Mouse (Mus musculus) kidney, embryonic 16.5 days (tissue): ENCODE results near the gene Rapgef3. TPM values are rescaled to one million over a fixed set of nuclear protein-coding genes. Genes with fewer than 3 reads are reported as not detected.
A peak's percentile ranks its signal among the peaks of the same experiment; 100 is the strongest.

Source experiments
- ATAC-seq: fragments of 200-750 bp; cut with Nextera tagmentation; 2 replicates; pipeline ENCODE4 v1.8.0; 2017; ENCODE audit warnings: moderate TSS enrichment; ENCODE audit not compliant: low FRiP score, low TSS enrichment
- H3K27ac ChIP-seq: fragments of 300-500 bp; sonication (generic); 2 replicates; pipeline ENCODE4 v1.5.1; 2014; ENCODE audit warnings: low read length
- H3K27me3 ChIP-seq: fragments of 300-500 bp; sonication (generic); 2 replicates; pipeline ENCODE4 v1.6.1; 2014; ENCODE audit warnings: low read length, control low read depth, mixed read lengths; ENCODE audit not compliant: insufficient read depth
- H3K36me3 ChIP-seq: fragments of 300-500 bp; sonication (generic); 2 replicates; pipeline ENCODE4 v1.6.1; 2014; ENCODE audit warnings: low read length, control low read depth, mixed read lengths; ENCODE audit not compliant: insufficient read depth
- H3K4me1 ChIP-seq: fragments of 300-500 bp; sonication (generic); 2 replicates; pipeline ENCODE4 v1.6.1; 2014; ENCODE audit warnings: low read length, control low read depth, mixed read lengths; ENCODE audit not compliant: insufficient read depth
- H3K4me2 ChIP-seq: fragments of 300-500 bp; sonication (generic); replicated peaks from 2 replicates; pipeline ENCODE4 v1.6.1; 2014; ENCODE audit warnings: low read depth, low read length
- H3K4me3 ChIP-seq: fragments of 300-500 bp; sonication (generic); 2 replicates; pipeline ENCODE4 v1.5.1; 2014; ENCODE audit warnings: mild to moderate bottlenecking, low read length
- H3K9ac ChIP-seq: fragments of 300-500 bp; sonication (generic); replicated peaks from 2 replicates; pipeline ENCODE4 v1.6.1; 2014; ENCODE audit warnings: low read length
- H3K9me3 ChIP-seq: fragments of 300-500 bp; sonication (generic); 2 replicates; pipeline ENCODE4 v1.6.1; 2016; ENCODE audit warnings: low read length, control low read depth
- WGBS: fragments of 180-500 bp; shearing (Covaris S2); extraction: QIAGEN DNeasy Blood & Tissue Kit; methylation state at CpG from one replicate; pipeline ENCODE4 v1.1.7; 2014; 5-methylcytosine and 5-hydroxymethylcytosine counted together
- polyA plus RNA-seq: library from polyadenylated mRNA; unstranded; fragments of >200 nt; fragmentation: Nextera tagmentation; extraction: Ambion mirVana; gene quantifications from 2 replicates; pipeline ENCODE4 v1.2.1, GENCODE M21; 2015

Gene Rapgef3
- polyA plus RNA-seq, 1 experiment from 2014 or later, result 36.3 TPM

GRCm38 (mm10) chr15:97765090-97765794 is 2.5 kb downstream of the Rapgef3 start:
- no peak for ATAC-seq
- H3K9ac ChIP-seq, result peak overlapping the region; percentile 83
- H3K27ac ChIP-seq, result peak overlapping the region; percentile 24; the same call in 1 of the 2 replicates
- H3K27me3 ChIP-seq, result peaks cover 5% of the 10 kb centered on the region; the same call in 1 of the 2 replicates
- H3K4me3 ChIP-seq, result peak overlapping the region; percentile 64
- 0 out of 2 replicates have a peak, but pooled peaks cover 2% of the 10 kb centered on the region for H3K36me3 ChIP-seq
- H3K4me1 ChIP-seq, result peaks cover 61% of the 10 kb centered on the region
- peak overlapping the region; percentile 95 for H3K4me2 ChIP-seq
- H3K9me3 ChIP-seq, result no peaks in the 10 kb centered on the region
- 28% methylated on average over 13 of the region's 13 CpGs for WGBS

GRCm38 (mm10) chr15:97764532-97764931 is 3.2 kb downstream of the Rapgef3 start:
- Histone ChIP-seq H3K27me3 (peaks cover 5% of the 10 kb centered on the region; the same call in 1 of the 2 replicates), H3K9ac (no peak overlapping the region), H3K4me1 (peaks cover 57% of the 10 kb centered on the region), H3K4me2 (no peak overlapping the region), H3K4me3 (no peak overlapping the region), H3K9me3 (no peaks in the 10 kb centered on the region), H3K27ac (0 out of 2 replicates have a peak overlapping the region, but pooled peaks have one; percentile 35), H3K36me3 (0 out of 2 replicates have a peak, but pooled peaks cover 3% of the 10 kb centered on the region)
- 83% methylated on average over 2 of the region's 2 CpGs for WGBS
- ATAC-seq, result no peak

GRCm38 (mm10) chr15:97763256-97764049 is 4.3 kb downstream of the Rapgef3 start:
- H3K9me3 ChIP-seq, result no peaks in the 10 kb centered on the region
- WGBS, result 61% methylated on average over 9 of the region's 9 CpGs
- H3K27me3 ChIP-seq, result peaks cover 5% of the 10 kb centered on the region; the same call in 1 of the 2 replicates
- peaks cover 3% of the 10 kb centered on the region; the same call in 1 of the 2 replicates for H3K36me3 ChIP-seq
- H3K27ac ChIP-seq, result no peak overlapping the region
- H3K4me2 ChIP-seq, result 0 out of 2 replicates have a peak overlapping the region, but pooled peaks have one; percentile 10
- H3K4me1 ChIP-seq, result peaks cover 51% of the 10 kb centered on the region
- H3K4me3 ChIP-seq, result no peak overlapping the region
- ATAC-seq, result no peak
- no peak overlapping the region for H3K9ac ChIP-seq

GRCm38 (mm10) chr15:97762733-97763132 is 5.0 kb downstream of the Rapgef3 start:
- 51% methylated on average over 9 of the region's 9 CpGs for WGBS
- Histone ChIP-seq H3K27ac (no peak overlapping the region), H3K36me3 (peaks cover 8% of the 10 kb centered on the region; the same call in 1 of the 2 replicates), H3K9ac (no peak overlapping the region), H3K4me1 (peaks cover 44% of the 10 kb centered on the region), H3K27me3 (peaks cover 5% of the 10 kb centered on the region; the same call in 1 of the 2 replicates), H3K4me3 (no peak overlapping the region), H3K9me3 (no peaks in the 10 kb centered on the region), H3K4me2 (0 out of 2 replicates have a peak overlapping the region, but pooled peaks have one; percentile 10)
- no peak for ATAC-seq

- Histone ChIP-seq H3K4me1 (peaks cover 35% of the 10 kb centered on the region), H3K36me3 (peaks cover 17% of the 10 kb centered on the region), H3K27ac (no peak overlapping the region), H3K27me3 (peaks cover 3% of the 10 kb centered on the region; the same call in 1 of the 2 replicates), H3K9me3 (no peaks in the 10 kb centered on the region), H3K4me3 (no peak overlapping the region), H3K9ac (no peak overlapping the region), H3K4me2 (no peak overlapping the region)
- 52% methylated on average over 13 of the region's 13 CpGs for WGBS
- 0 out of 2 replicates have a peak, but pooled peaks have one; percentile 20 for ATAC-seq
Measured at GRCm38 (mm10) chr15:97761438-97761837, 6.3 kb downstream of the Rapgef3 start.

- WGBS, result 61% methylated on average over 5 of the region's 5 CpGs
- Histone ChIP-seq H3K9me3 (no peaks in the 10 kb centered on the region), H3K4me3 (no peak overlapping the region), H3K36me3 (peaks cover 17% of the 10 kb centered on the region), H3K27me3 (no peaks in the 10 kb centered on the region), H3K4me2 (no peak overlapping the region), H3K27ac (no peak overlapping the region), H3K9ac (no peak overlapping the region), H3K4me1 (peaks cover 30% of the 10 kb centered on the region)
- no peak for ATAC-seq
Measured at GRCm38 (mm10) chr15:97760952-97761351, 6.8 kb downstream of the Rapgef3 start.

GRCm38 (mm10) chr15:97760006-97760405 is 7.8 kb downstream of the Rapgef3 start:
- no peak for ATAC-seq
- peaks cover 24% of the 10 kb centered on the region for H3K4me1 ChIP-seq
- H3K27me3 ChIP-seq, result no peaks in the 10 kb centered on the region
- H3K4me3 ChIP-seq, result no peak overlapping the region
- H3K9ac ChIP-seq, result no peak overlapping the region
- no peaks in the 10 kb centered on the region for H3K9me3 ChIP-seq
- H3K4me2 ChIP-seq, result no peak overlapping the region
- H3K27ac ChIP-seq, result no peak overlapping the region
- WGBS, result 89% methylated on average over 9 of the region's 9 CpGs
- peaks cover 17% of the 10 kb centered on the region for H3K36me3 ChIP-seq

GRCm38 (mm10) chr15:97755361-97755760 is 12.4 kb downstream of the Rapgef3 start:
- no peak overlapping the region for H3K27ac ChIP-seq
- no peak overlapping the region for H3K4me3 ChIP-seq
- no peak overlapping the region for H3K9ac ChIP-seq
- H3K27me3 ChIP-seq, result no peaks in the 10 kb centered on the region
- no peaks in the 10 kb centered on the region for H3K9me3 ChIP-seq
- 56% methylated on average over 8 of the region's 8 CpGs for WGBS
- peaks cover 20% of the 10 kb centered on the region for H3K36me3 ChIP-seq
- no peak overlapping the region for H3K4me2 ChIP-seq
- ATAC-seq, result no peak
- H3K4me1 ChIP-seq, result peaks cover 17% of the 10 kb centered on the region

- Histone ChIP-seq H3K9ac (no peak overlapping the region), H3K27ac (no peak overlapping the region), H3K4me2 (no peak overlapping the region), H3K4me1 (peaks cover 20% of the 10 kb centered on the region), H3K4me3 (no peak overlapping the region), H3K9me3 (no peaks in the 10 kb centered on the region), H3K36me3 (peaks cover 18% of the 10 kb centered on the region), H3K27me3 (no peaks in the 10 kb centered on the region)
- 46% methylated on average over 6 of the region's 6 CpGs for WGBS
- no peak for ATAC-seq
Measured at GRCm38 (mm10) chr15:97754476-97754875, 13.3 kb downstream of the Rapgef3 start.
